Mouse (Mus musculus) thymus, postnatal 14 days (tissue): ENCODE measurements around the gene Txndc16.
A peak's percentile ranks its signal among the peaks of the same experiment; 100 is the strongest.

Experiments used
- DNase-seq: peaks from one replicate; pipeline ENCODE4 v3.0.0; 2021

The Txndc16 gene

DNA sequence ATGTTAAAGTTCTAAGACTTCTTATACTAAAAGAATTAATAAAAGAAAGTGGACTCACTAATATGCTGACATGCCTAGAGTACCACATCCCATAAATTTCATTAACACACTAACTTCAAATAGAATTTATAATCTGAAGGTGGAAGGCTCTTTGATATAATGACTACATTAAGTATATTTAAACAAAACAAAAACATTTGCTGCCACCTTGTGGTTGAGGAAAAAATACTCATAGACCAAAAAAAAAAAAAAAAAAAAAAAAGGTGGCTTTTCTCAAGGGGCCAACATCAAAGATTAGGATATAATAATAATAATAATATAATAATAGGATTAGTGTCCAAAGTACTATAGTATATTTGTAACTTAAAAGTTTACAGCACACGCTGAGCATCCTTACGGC lies 66.9 kb downstream of the Txndc16 start:
- no peak for DNase-seq

DNA sequence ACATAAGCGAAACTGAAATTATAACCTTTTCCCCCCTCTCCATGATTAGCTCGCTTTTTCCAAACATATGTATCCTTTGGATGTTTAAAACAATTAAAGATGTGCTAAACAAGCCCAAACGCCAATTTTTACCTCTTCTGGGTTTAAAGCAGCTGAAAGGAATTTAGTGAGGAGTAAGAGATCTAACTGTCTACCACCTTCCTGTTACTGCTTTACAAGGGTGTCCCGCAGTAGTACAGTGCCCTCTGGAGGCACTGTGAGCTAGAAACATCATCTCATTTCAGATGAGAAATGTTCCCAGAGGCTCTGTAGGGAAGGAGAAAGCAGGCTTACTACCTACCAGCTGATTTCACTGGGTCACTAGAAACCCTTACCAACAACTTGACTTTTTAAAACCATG lies 77.6 kb downstream of the Txndc16 start:
- DNase-seq, result peak; percentile 57

DNA sequence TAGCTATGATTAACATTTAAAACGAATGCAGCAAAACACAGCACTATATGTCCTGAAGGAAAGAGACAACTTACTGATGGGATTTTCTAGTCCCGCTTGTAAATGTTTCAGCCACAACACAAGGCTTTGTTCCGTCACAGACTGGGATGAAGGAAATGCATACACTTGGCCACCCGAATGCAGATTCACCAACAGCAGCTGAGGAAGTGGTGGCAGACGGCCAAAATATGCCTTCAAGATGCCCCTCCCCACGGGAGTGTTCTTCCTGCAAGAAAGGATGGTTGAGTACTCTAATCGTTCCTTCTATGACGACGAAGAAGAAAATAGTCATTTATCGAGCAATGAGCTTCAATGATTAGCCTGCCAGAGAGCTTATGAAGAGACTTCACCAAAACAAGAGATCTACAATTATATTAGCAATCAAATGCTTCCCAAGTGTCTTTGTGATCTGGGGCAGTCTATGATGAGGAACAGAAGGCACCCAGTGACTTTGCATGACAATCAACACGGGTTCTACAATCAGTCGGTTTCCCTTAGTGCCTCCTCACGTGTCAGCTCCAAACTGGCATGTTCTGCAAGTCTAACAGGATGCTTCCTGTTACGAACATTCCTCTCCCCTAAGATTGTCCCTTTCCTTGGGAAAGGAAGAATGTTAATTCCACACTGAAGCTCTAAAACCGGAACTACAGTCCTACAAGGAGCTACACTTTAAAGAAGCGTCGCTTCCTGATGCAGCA lies 79.6 kb downstream of the Txndc16 start:
- no peak for DNase-seq

DNA sequence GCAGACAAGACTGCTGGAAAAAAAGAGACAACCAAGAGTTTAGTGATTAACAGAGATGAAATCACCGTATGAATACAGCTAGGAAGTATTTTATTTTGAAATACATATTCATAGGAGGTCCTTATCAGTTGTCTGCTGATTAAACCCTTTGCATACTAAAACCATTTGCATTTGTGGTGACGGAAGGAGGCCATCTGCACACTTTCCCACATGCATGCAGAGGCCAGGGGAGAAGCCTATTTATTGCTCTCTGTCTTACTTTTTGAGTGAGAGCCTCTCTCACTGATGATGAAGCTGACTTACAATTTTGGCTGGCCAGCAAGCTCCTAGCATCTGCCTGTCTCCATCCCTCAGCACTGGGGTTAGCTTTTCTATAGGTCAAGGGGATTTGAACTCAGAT lies 84.2 kb downstream of the Txndc16 start:
- no peak for DNase-seq

DNA sequence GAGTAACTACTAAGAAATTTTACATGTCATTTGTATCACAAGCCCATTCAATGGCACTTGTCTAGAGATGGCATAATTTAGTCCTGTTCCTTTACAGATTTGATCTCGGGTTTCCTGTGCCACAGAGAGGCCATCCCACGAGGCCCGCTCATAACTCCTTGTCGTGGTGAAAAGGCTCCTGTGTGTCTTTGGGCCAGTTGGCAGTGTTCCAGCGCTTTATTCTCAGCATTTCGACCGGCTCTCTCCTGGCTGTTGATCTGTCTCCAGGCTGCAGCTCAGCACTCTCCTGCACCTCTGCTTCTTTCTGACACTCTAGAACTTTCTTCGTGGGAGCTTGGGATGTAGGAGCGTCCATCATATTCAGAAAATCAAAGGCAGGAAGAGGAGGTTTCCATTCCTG lies 84.6 kb downstream of the Txndc16 start:
- no peak for DNase-seq

DNA sequence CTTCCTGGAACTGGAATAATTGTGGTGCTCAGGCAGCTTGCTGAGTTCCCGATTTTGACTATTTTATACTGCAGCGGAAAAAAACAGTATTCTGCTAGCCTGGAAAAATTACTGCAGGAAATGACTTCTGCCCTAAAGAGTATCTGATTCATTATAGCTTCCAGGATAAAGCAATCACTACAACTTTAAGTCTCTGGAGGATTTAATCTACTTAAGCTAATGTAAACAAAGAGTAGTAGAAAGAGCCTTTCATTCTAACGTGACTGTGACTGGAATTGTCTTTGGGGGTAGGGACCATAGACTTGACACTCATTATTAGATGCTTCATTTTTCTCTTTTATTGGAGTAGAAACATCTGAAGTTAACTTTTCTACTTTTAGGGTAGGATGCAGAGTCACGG lies 101.8 kb downstream of the Txndc16 start:
- no peak for DNase-seq

DNA sequence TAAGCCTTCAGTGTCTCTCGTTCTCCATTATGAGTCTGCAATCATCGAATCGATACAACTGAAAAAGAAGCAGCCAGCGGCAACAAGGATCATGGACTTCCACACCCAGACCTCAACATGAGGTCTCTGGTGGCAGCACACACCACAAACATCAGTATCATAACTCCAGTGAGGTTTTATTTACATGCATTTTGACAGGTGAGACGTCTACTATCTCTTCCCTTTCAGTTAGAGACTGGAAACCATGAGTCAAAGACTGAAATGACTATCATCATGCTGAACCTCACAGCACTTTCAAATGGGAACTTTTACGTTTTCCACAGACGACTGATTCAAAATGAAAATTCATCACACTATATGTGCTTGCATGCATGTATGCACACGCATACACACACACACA lies 117.9 kb downstream of the Txndc16 start:
- no peak for DNase-seq

DNA sequence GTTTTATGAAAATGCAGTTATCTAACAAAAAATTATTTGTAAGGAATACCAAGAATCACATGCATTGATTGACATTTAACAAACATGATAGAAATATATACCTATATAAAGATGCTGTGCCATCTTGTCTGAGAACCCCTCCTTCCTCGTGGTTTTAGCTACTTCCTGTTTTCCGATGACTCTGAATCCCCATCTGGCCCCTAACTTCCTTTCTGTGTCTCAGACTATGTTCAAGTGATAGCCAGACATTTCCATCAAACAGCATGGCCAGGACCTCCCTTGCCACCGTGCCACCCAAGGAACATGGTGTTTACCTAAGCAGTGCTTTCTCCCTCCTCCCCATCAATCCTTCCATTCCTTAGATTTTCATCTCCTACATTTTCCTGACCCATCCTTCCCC lies 127.8 kb downstream of the Txndc16 start:
- DNase-seq, result peak; percentile 21

DNA sequence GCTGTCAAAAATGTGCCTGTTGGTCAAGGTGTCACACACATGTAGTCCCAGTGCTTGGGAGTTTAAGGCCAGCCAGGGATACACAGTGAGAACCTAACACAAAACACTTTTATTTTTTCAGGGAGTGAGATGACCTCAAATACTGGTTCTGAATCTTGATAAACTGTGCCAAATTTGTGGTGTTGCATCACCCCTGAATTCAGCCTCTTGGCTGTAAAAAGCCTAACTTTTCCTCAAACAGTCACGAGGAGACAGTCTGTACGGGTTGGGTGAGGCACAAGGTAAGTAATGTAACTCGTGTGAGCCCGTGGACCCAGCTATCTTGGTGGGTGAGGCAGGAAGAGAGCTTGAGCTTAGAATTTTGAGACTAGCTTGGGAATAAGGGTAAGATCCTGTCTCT lies 130.1 kb downstream of the Txndc16 start:
- no peak for DNase-seq

DNA sequence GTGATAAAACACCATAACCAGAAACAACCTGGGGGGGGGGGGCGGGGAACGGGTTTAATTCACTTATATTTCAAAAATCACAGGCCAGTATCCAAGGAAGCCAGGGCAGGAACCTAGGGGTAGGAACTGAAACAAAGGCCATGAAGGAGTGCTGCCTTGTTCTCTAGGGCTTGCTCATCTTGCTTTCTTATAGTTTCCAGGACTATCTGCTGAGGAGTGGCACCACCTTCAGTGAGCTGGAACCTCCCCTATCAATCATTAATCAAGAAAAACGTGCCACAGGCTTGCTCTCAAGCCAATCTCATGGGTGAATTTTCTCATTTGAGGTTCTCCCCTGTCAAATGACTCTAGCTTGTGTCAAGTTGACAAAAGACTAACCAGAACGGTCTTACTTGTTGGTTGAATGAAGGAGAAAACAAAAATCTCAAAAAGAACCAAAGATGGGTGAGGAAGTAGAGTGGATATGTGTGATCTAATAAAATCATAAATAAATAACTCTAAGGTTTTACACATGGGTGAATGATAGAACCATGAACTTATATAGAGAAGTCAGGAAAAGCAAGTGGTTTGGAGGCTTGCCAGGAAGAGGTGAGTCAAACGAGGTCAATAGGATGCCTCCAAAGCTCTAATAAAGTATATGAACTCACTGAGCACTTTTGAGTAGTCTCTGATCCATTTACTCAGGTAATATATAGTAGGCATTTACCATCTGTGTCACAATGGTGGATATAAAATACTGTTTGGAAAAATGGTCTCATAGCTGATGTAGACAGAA lies 134.3 kb downstream of the Txndc16 start:
- no peak for DNase-seq

DNA sequence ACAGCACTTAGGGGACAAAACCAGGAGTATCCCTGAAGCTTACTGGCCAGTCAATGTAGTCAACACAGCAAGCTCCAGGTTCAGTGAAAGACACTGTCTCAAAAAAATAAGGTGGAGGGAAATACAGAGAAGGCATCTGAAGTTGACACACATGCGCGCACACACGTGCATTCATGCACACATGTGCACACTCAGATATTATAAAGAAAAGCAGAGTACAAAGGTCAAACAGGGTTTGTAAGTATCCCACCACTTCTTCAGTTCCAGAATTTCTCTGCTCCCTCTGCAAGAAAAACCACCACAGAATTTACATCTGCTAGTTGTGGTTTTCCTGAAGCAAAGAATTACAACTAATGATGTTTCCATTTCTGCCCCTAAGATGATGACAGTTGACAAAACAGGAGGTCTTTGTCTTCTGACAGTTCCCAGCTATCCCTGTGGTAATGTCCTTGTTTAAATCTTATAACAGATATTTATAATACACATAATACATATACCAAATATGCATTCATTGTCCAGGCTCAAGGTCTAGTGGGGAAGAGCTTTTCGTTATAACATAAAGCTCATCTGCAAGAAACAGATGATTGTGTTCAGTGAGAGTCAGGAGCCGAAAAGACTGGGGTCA lies 135.4 kb downstream of the Txndc16 start:
- no peak for DNase-seq

DNA sequence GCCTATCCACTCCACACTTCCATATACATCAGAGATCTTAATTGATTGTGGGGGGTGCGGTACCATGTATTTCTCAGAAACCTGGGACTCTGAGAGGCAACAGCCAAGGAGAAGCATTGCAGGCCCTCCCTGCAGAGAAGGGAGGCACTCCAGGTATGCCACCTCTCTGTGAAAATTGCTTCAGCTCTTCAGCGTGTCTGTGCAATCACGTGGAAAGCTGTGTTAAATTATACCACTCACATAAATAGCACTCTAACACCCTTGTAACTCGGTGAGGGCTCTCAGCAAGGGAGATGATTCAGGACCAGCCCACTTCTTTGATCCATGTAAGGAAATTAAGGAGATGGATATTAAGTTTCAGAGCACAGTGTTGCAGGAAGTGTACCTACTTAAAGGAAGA lies 136.6 kb downstream of the Txndc16 start:
- DNase-seq, result no peak
